Mouse (Mus musculus) lung, postnatal 0 days (tissue): ENCODE results near the gene Kcnj9.

ENCODE experiments used
- CTCF ChIP-seq: IDR thresholded peaks from 2 replicates; pipeline ENCODE4 v1.5.1; 2016; ENCODE audit warnings: antibody characterized with exemption, mild to moderate bottlenecking
- EP300 ChIP-seq: IDR thresholded peaks from 2 replicates; pipeline ENCODE4 v1.6.1; 2016; ENCODE audit warnings: antibody characterized with exemption, mild to moderate bottlenecking, control low read depth

- TF ChIP-seq CTCF (no peak), EP300 (no peak)
Observed at GRCm38 (mm10) chr1:172317946-172318345, 11.2 kb downstream of the Kcnj9 start.
